Mouse (Mus musculus): ENCODE results near the gene Tmem132d.

DNA sequence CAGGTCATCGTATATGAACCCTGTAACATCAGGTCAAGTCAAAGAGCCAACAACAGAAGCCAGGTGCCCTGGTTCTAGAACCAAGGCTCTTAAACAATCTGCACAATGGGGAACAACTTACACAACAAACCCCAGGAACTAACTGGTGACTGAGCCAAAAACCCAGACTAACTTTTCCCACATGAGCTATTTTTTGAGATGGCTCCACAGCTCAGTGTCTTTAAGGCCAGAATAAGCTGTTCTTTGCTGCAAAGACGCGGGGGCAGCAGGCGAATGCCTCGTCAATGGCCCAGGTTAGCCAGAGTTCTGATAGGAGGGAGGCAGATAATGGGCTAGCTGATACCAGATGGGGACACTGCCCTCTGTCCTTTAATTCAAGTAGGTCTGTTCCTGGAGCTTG lies 221.8 kb downstream of the Tmem132d start:
- TF ChIP-seq CTCF (IDR thresholded peaks at IDR 0.05; ENCODE audit: low read depth), result no peak
- no peak for TF ChIP-seq EP300 (IDR thresholded peaks at IDR 0.05; ENCODE audit: low read depth)
